Mouse (Mus musculus) heart, adult 2 months (tissue): ENCODE results near the gene Tor3a. TPM values are rescaled to one million over a fixed set of nuclear protein-coding genes. Genes with fewer than 3 reads are reported as not detected.

Experiments used
- DNase-seq, 2 experiments: peaks; one replicate each; pipeline ENCODE4 v3.0.0; 2021
- H3K27ac ChIP-seq: fragments of 200-600 bp; 2 replicates; pipeline ENCODE4 v1.8.1; 2022
- H3K27me3 ChIP-seq: fragments of 200-500 bp; 2 replicates; pipeline ENCODE4 v1.6.1; 2012; ENCODE audit warnings: mild to moderate bottlenecking, low read length, inconsistent platforms, mixed read lengths; ENCODE audit not compliant: control insufficient read depth, insufficient read depth
- H3K36me3 ChIP-seq: fragments of 200-500 bp; 2 replicates; pipeline ENCODE4 v1.6.1; 2012; ENCODE audit warnings: low read length, inconsistent platforms; ENCODE audit not compliant: control insufficient read depth, insufficient read depth
- H3K4me1 ChIP-seq: fragments of 200-500 bp; 2 replicates; pipeline ENCODE4 v1.6.1; 2011; ENCODE audit warnings: low read length; ENCODE audit not compliant: control insufficient read depth, insufficient read depth
- H3K4me3 ChIP-seq: fragments of 200-600 bp; 2 replicates; pipeline ENCODE4 v1.8.1; 2022
- H3K79me2 ChIP-seq: fragments of 200-500 bp; replicated peaks from 2 replicates; pipeline ENCODE4 v1.6.1; 2012; ENCODE audit warnings: mild to moderate bottlenecking, inconsistent platforms, low read length, moderate library complexity, mixed read lengths; ENCODE audit not compliant: control insufficient read depth, insufficient read depth
- H3K9ac ChIP-seq: fragments of 200-500 bp; 2 replicates; pipeline ENCODE4 v1.6.1; 2012; ENCODE audit warnings: low read depth, mild to moderate bottlenecking, control low read depth, inconsistent platforms, low read length, mixed read lengths
- CTCF ChIP-seq: fragments of 200-600 bp; IDR thresholded peaks from 2 replicates; pipeline ENCODE4 v1.8.1; 2022; ENCODE audit warnings: antibody characterized with exemption, mild to moderate bottlenecking, moderate library complexity
- EP300 ChIP-seq: fragments of 200-500 bp; IDR thresholded peaks from 2 replicates; pipeline ENCODE4 v1.6.1; 2011; ENCODE audit warnings: low read depth, low read length, control low read depth; ENCODE audit not compliant: insufficient read depth
- POLR2A ChIP-seq: fragments of 200-500 bp; IDR thresholded peaks from 2 replicates; pipeline ENCODE4 v1.6.1; 2011; ENCODE audit warnings: mild to moderate bottlenecking, low read depth, low read length, control low read depth; ENCODE audit not compliant: insufficient read depth
- WGBS: fragments of 180-500 bp; shearing (Covaris S2); methylation state at CpG from one replicate; pipeline ENCODE4 v1.1.7; 2018; 5-methylcytosine and 5-hydroxymethylcytosine counted together
- intact Hi-C: fragments of 180-260 bp; cut with DNase I; formaldehyde crosslinking; loops from one replicate; pipeline ENCODE4 v1.15.1; 2025
- polyA plus RNA-seq: library from polyadenylated mRNA; depleted of rRNA; stranded (reverse); fragments of >200 nt; gene quantifications from 2 replicates; pipeline ENCODE4 v1.2.3, GENCODE M21; 2012
- total RNA-seq, 2 experiments: library from RNA; stranded (reverse); gene quantifications; 2 replicates each; pipeline ENCODE4 v1.2.3; 2021

Tor3a gene
- total and polyA plus RNA-seq, 3 experiments: 8.3 to 11.6 (median 8.9) TPM

DNA sequence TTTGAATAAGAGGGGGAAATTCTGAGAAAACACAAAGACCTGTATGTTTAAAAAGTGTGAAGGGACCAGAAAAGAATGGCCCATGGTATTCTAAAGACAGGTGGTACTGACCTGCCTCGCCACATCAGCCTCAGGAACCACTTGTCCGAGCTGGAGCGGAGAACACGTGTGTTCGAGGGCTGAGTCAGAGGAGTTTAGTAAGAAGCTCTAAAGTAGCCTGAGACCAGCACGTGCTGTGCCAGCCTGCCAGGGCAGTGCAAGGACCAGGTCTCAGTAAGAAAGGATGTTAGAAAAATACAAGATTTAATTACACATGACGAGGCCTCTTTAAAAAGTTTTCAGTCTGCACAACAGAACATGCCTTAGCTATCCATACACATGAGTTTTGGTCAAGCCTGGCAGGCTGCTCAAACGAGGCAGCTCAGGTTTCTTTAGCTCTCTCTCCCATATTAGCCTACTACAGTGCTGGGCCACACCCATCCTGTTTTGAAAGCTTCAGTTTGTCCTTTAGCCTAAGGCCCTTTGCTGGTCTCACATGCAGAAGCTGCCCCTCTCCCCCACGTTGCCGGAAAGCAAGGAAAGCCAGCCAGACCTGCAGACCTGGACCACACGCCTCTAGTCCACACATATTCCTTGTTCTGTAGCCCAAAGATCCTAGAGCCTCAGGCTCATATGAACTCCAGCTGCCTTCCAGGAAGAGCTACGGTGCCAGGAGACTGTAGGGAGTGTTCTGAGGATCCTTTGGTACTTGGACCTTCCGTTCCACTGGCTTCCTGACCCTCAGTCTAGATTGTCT, 19.2 kb downstream of the Tor3a start:
- DNase-seq: peak; percentile 40 to 49
- H3K27ac ChIP-seq: peak overlapping the region; percentile 80
- no peaks in the 10 kb centered on the region for H3K36me3 ChIP-seq
- no peaks in the 10 kb centered on the region for H3K27me3 ChIP-seq
- H3K79me2 ChIP-seq: no peaks in the 10 kb centered on the region
- no peak overlapping the region for H3K9ac ChIP-seq
- 60% methylated on average over 13 of the region's 13 CpGs for WGBS
- intact Hi-C loops: no loop called here
- TF ChIP-seq EP300 (0 out of 2 replicates have a peak, but pooled peaks have one; percentile 8), CTCF (no peak), POLR2A (0 out of 2 replicates have a peak, but pooled peaks have one; percentile 27)
- no peak overlapping the region for H3K4me3 ChIP-seq
- peaks cover 15% of the 10 kb centered on the region for H3K4me1 ChIP-seq

DNA sequence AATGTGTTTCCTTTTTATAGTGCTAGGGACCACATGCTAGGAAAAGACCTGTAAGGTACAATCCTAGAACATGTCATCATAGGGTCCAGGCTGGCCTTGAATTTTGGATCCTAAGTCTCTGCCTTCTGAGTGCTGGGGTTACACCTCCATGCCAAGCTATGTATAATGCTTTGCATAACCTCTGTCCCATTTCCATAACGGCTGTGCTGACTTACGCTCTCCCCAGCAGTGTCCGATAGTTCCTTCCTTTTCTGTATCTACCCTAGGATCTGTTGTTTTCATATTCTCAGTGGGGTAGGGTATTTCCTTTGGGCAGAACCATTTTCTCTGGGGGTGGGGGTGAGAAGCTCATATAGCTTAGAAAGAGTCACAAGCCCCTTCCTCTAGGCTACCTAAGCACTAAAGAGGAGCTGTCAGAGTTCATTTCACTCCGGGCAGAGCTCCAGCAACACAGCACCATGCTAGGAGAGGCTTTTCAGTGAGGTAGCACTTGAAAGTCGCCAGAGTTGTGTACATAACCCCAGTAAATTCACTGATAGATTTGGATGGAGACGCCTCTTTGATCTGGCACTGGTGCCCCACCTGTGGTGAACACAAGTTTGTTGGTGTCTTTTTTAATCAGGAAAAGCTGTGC, 21.9 kb downstream of the Tor3a start:
- Histone ChIP-seq H3K4me3 (no peak overlapping the region), H3K79me2 (no peaks in the 10 kb centered on the region), H3K4me1 (peaks cover 12% of the 10 kb centered on the region), H3K27ac (no peak overlapping the region), H3K9ac (no peak overlapping the region), H3K27me3 (no peaks in the 10 kb centered on the region), H3K36me3 (no peaks in the 10 kb centered on the region)
- no peak for DNase-seq
- 44% methylated on average over 6 of the region's 6 CpGs for WGBS
- TF ChIP-seq POLR2A: no peak
- TF ChIP-seq EP300: no peak
- no peak for TF ChIP-seq CTCF
- intact Hi-C loops: no loop called here

DNA sequence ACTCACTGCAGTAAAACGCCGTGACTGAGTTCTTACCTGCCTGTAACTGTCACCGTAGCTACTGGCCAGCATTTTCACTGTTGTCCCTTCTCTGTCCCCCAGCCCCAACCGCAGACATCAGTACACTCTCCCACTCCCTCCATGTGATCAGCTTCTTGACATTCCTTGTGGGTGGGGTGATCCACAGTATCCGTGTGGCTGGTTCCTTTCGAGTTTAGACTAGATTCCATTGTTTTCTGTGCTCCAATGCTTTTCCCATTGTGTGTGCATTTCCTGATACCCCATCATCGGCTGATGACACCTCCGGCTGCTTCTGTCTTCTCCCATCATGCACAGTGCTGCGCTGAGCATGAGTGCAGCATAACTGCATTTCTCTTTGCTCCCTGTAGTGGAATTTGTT, 23.5 kb downstream of the Tor3a start:
- Histone ChIP-seq H3K27me3 (no peaks in the 10 kb centered on the region), H3K36me3 (no peaks in the 10 kb centered on the region), H3K4me3 (no peak overlapping the region), H3K79me2 (no peaks in the 10 kb centered on the region), H3K4me1 (peaks cover 6% of the 10 kb centered on the region), H3K9ac (no peak overlapping the region), H3K27ac (no peak overlapping the region)
- no peak for TF ChIP-seq POLR2A
- TF ChIP-seq CTCF: no peak
- TF ChIP-seq EP300: no peak
- intact Hi-C loops: no loop called here
- DNase-seq: no peak
- WGBS: 53% methylated on average over 9 of the region's 9 CpGs

DNA sequence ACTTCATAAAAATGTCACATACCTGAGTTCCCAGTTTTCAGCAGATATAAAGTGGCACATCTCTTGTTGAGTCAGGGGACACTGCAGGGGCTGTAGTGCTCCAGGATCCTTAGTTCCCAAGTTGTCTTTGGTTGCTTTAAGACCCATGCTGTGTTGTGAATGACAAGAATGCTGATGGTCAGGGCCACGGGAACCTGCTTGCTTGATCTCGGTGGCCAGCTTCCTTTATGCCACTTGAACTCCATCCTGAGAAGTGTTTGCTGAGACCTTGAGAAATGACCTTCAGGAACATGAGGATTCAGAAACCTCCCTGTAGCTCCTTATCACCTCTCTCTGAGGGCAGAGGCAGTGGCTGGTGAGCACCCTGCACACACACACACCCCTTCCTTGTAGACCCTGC, 25.5 kb downstream of the Tor3a start:
- H3K4me3 ChIP-seq: no peak overlapping the region
- WGBS: 34% methylated on average over 2 of the region's 2 CpGs
- H3K79me2 ChIP-seq: no peaks in the 10 kb centered on the region
- no peaks in the 10 kb centered on the region for H3K27me3 ChIP-seq
- H3K9ac ChIP-seq: no peak overlapping the region
- H3K36me3 ChIP-seq: no peaks in the 10 kb centered on the region
- intact Hi-C loops: no loop called here
- no peak overlapping the region for H3K27ac ChIP-seq
- TF ChIP-seq CTCF (no peak), EP300 (no peak), POLR2A (no peak)
- peaks cover 2% of the 10 kb centered on the region; the same call in 1 of the 2 replicates for H3K4me1 ChIP-seq
- DNase-seq: no peak

DNA sequence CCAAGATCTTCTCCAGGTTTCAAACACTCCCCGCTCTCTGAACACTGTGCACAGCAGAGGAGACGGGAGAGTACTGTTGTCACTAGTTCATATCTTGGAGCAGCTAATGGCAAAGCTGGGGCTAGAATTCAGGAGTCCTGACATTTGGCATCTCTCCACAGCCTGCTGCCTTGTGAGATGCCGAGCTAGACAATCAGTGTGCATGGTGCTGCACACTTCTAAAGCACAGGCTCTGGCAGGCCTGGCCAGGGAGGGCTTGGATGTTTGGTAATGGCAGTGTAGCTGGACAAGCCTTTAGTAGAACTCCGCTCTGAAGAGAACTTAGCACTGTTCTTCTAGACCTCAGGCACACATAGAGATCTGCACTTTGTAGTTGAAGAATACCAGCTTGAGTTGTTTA, 28.2 kb downstream of the Tor3a start:
- no peaks in the 10 kb centered on the region for H3K27me3 ChIP-seq
- no peak for DNase-seq
- no peak for TF ChIP-seq EP300
- no peak for TF ChIP-seq POLR2A
- no peak for TF ChIP-seq CTCF
- H3K79me2 ChIP-seq: no peaks in the 10 kb centered on the region
- no peak overlapping the region for H3K9ac ChIP-seq
- no peak overlapping the region for H3K4me3 ChIP-seq
- no peak overlapping the region for H3K27ac ChIP-seq
- H3K4me1 ChIP-seq: peaks cover 2% of the 10 kb centered on the region; the same call in 1 of the 2 replicates
- intact Hi-C loops: no loop called here
- 82% methylated on average over 4 of the region's 4 CpGs for WGBS
- no peaks in the 10 kb centered on the region for H3K36me3 ChIP-seq

DNA sequence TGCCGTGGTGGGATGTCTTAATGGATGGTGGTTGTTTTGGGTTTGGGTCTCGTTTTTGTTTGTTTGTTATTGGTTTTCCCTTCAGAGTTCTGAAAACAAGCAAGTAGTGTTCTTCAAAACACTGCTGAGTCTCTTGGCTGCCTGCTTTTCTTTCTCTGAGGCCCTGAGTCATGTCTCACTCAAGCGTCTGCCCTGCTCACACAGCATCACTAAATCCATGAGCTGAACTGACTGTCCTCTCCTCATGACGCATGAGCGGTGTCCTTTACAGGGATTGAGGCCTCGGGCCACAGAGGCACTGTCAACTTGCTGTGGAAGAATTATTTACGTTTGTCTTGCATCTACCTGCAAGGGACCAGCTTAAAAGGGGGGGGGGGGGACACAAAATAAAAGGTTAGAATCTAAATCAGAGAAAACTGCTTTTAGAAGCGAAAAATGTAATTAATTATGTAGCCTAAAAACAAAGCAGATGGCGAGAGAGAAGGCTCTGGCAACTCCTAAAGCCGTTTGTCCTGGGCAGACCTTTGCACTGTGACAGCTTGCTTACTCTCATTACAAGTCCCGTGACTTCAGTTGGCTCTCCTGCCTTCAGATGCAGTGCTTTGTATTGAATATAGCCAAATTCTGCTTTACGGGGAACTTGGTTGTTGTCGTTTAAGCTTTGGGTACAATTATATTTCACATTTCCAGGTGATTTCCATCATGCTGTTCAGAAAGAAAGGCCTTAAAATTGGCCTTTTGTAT, 29.2 kb downstream of the Tor3a start:
- Histone ChIP-seq H3K9ac (no peak overlapping the region), H3K4me1 (no peaks in the 10 kb centered on the region; the same call in 1 of the 2 replicates), H3K36me3 (no peaks in the 10 kb centered on the region), H3K27me3 (no peaks in the 10 kb centered on the region), H3K4me3 (no peak overlapping the region), H3K27ac (no peak overlapping the region), H3K79me2 (no peaks in the 10 kb centered on the region)
- no peak for DNase-seq
- no peak for TF ChIP-seq CTCF
- TF ChIP-seq EP300: no peak
- no peak for TF ChIP-seq POLR2A
- 89% methylated on average over 13 of the region's 13 CpGs for WGBS
- intact Hi-C loops: no loop called here
